Mouse (Mus musculus) cerebellum, adult 2 months (tissue): ENCODE data around the gene Ap5z1.

ENCODE experiments used
- CTCF ChIP-seq: fragments of 200-500 bp; IDR thresholded peaks from 2 replicates; pipeline ENCODE4 v1.5.1; 2011; ENCODE audit warnings: low read depth, mild to moderate bottlenecking, control low read depth, low read length, moderate library complexity, borderline replicate concordance; ENCODE audit not compliant: insufficient read depth
- POLR2A ChIP-seq: fragments of 200-500 bp; IDR thresholded peaks from 2 replicates; pipeline ENCODE4 v1.6.1; 2011; ENCODE audit warnings: low read length, control low read depth, borderline replicate concordance; ENCODE audit not compliant: insufficient read depth

GRCm38 (mm10) chr5:142509141-142510060 is 45.7 kb downstream of the Ap5z1 start:
- peak; percentile 48; the same call in 1 of the 2 replicates for TF ChIP-seq POLR2A
- no peak for TF ChIP-seq CTCF
